Mouse (Mus musculus) myocyte (in vitro differentiated cells): ENCODE measurements around the gene Prkca. TPM values are rescaled to one million over a fixed set of nuclear protein-coding genes. Genes with fewer than 3 reads are reported as not detected.
A peak's percentile ranks its signal among the peaks of the same experiment; 100 is the strongest.

Source experiments
- H3K27me3 ChIP-seq: one replicate; pipeline ENCODE4 v1.6.1; 2011; ENCODE audit not compliant: control insufficient read depth, insufficient read depth, insufficient read length
- H3K36me3 ChIP-seq: one replicate; pipeline ENCODE4 v1.6.1; 2011; ENCODE audit not compliant: control insufficient read depth, insufficient read depth
- H3K4me2 ChIP-seq: one replicate; pipeline ENCODE4 v1.6.1; 2011; ENCODE audit warnings: low read depth, control low read depth
- H3K4me3 ChIP-seq: one replicate; pipeline ENCODE4 v1.5.1; 2011; ENCODE audit warnings: mild to moderate bottlenecking, control low read depth, moderate library complexity
- H3K79me2 ChIP-seq: one replicate; pipeline ENCODE4 v1.6.1; 2011; ENCODE audit not compliant: control insufficient read depth, insufficient read depth
- H3ac ChIP-seq: one replicate; pipeline ENCODE4 v1.6.1; 2011; ENCODE audit not compliant: control insufficient read depth, insufficient read length
- CEBPB ChIP-seq: IDR thresholded peaks from 2 replicates; pipeline ENCODE4 v1.6.1; 2011; ENCODE audit warnings: mild to moderate bottlenecking, moderate library complexity; ENCODE audit not compliant: poor library complexity, insufficient read depth, severe bottlenecking
- E2F4 ChIP-seq: IDR thresholded peaks from one replicate; pipeline ENCODE4 v1.6.1; 2011; ENCODE audit warnings: mild to moderate bottlenecking, control low read depth, moderate library complexity; ENCODE audit not compliant: insufficient read depth
- MAX ChIP-seq: IDR thresholded peaks from one replicate; pipeline ENCODE4 v1.6.1; 2011; ENCODE audit warnings: low read depth, mild to moderate bottlenecking, control low read depth
- MYOD1 ChIP-seq, 3 experiments: IDR thresholded peaks; one replicate each; pipeline ENCODE4 v1.6.1; 2011; ENCODE audit warnings: control low read depth in 2 of 3, low read depth in 2 of 3, mild to moderate bottlenecking in 2 of 3, moderate library complexity in 1 of 3; ENCODE audit not compliant: insufficient read length in 2 of 3, control insufficient read depth in 1 of 3
- MYOG ChIP-seq, 3 experiments: IDR thresholded peaks; one replicate each; pipeline ENCODE4 v1.6.1; 2011; ENCODE audit warnings: control low read depth in 2 of 3, low read depth in 2 of 3, mild to moderate bottlenecking in 2 of 3; ENCODE audit not compliant: insufficient read length in 2 of 3, control insufficient read depth in 1 of 3, insufficient read depth in 1 of 3
- POLR2A ChIP-seq: IDR thresholded peaks from one replicate; pipeline ENCODE4 v1.6.1; 2011; ENCODE audit warnings: low read depth, mild to moderate bottlenecking, control low read depth, moderate library complexity; ENCODE audit not compliant: insufficient read length
- POLR2AphosphoS2 ChIP-seq: IDR thresholded peaks from one replicate; pipeline ENCODE4 v1.6.1; 2011; ENCODE audit warnings: low read depth, control low read depth; ENCODE audit not compliant: insufficient read length
- REST ChIP-seq: IDR thresholded peaks from one replicate; pipeline ENCODE4 v1.6.1; 2011; ENCODE audit warnings: mild to moderate bottlenecking, control low read depth, moderate library complexity; ENCODE audit not compliant: insufficient read depth, insufficient read length
- SRF ChIP-seq: IDR thresholded peaks from one replicate; pipeline ENCODE4 v1.6.1; 2011; ENCODE audit warnings: low read depth; ENCODE audit not compliant: control insufficient read depth, insufficient read length
- TCF12 ChIP-seq: IDR thresholded peaks from one replicate; pipeline ENCODE4 v1.6.1; 2011; ENCODE audit warnings: mild to moderate bottlenecking, control low read depth; ENCODE audit not compliant: poor library complexity, insufficient read depth, severe bottlenecking
- TCF3 ChIP-seq: IDR thresholded peaks from one replicate; pipeline ENCODE4 v1.6.1; 2011; ENCODE audit warnings: low read depth, control low read depth; ENCODE audit not compliant: insufficient read length
- USF1 ChIP-seq: IDR thresholded peaks from one replicate; pipeline ENCODE4 v1.6.1; 2011; ENCODE audit warnings: low read depth, mild to moderate bottlenecking, control low read depth, moderate library complexity
- polyA plus RNA-seq: library from polyadenylated mRNA; unstranded; fragments of >200 nt; fragmentation: generic; extraction: Trizol; gene quantifications from one replicate; pipeline ENCODE4 v1.2.1, GENCODE M21; 2012; ENCODE audit warnings: missing spikeins

The Prkca gene
- polyA plus RNA-seq, 1 experiment = 15.3 TPM

GRCm38 (mm10) chr11:108333583-108334379 is 9.9 kb downstream of the Prkca start:
- Histone ChIP-seq H3K36me3 (no peaks in the 10 kb centered on the region), H3K4me2 (no peak overlapping the region), H3K27me3 (no peaks in the 10 kb centered on the region), H3K4me3 (no peak overlapping the region), H3K79me2 (peaks cover 19% of the 10 kb centered on the region), H3ac (no peak overlapping the region)
- TF ChIP-seq MAX (no peak), POLR2AphosphoS2 (no peak), TCF12 (no peak), TCF3 (no peak), CEBPB (no peak), MYOD1 (IDR thresholded peaks at IDR 0.05; ENCODE audit: control insufficient read depth in 1 of 3, insufficient read length in 2 of 3, low read depth in 2 of 3) (no peak), REST (no peak), USF1 (no peak), MYOG (IDR thresholded peaks at IDR 0.05; ENCODE audit: control insufficient read depth in 1 of 3, insufficient read depth in 1 of 3, insufficient read length in 2 of 3, low read depth in 2 of 3) (no peak), POLR2A (no peak), E2F4 (no peak), SRF (no peak)

GRCm38 (mm10) chr11:108333006-108333405 is 10.7 kb downstream of the Prkca start:
- TF ChIP-seq MYOD1 (IDR thresholded peaks at IDR 0.05; ENCODE audit: control insufficient read depth in 1 of 3, insufficient read length in 2 of 3, low read depth in 2 of 3) (no peak), SRF (no peak), MAX (no peak), E2F4 (no peak), TCF12 (no peak), POLR2A (no peak), REST (no peak), MYOG (IDR thresholded peaks at IDR 0.05; ENCODE audit: control insufficient read depth in 1 of 3, insufficient read depth in 1 of 3, insufficient read length in 2 of 3, low read depth in 2 of 3) (no peak), TCF3 (no peak), USF1 (no peak), POLR2AphosphoS2 (no peak), CEBPB (no peak)
- Histone ChIP-seq H3K4me3 (no peak overlapping the region), H3K4me2 (no peak overlapping the region), H3K79me2 (peaks cover 19% of the 10 kb centered on the region), H3K27me3 (no peaks in the 10 kb centered on the region), H3K36me3 (no peaks in the 10 kb centered on the region), H3ac (no peak overlapping the region)

- Histone ChIP-seq H3K79me2 (peaks cover 18% of the 10 kb centered on the region), H3K4me2 (no peak overlapping the region), H3K36me3 (no peaks in the 10 kb centered on the region), H3K27me3 (no peaks in the 10 kb centered on the region), H3ac (no peak overlapping the region), H3K4me3 (no peak overlapping the region)
- TF ChIP-seq CEBPB = 0 out of 2 replicates have a peak, but pooled peaks have one; percentile 13
- TF ChIP-seq MAX = no peak
These were observed 12.9 kb downstream of the Prkca start for GRCm38 (mm10) chr11:108330818-108331217.

- H3K27me3 ChIP-seq = no peaks in the 10 kb centered on the region
- no peaks in the 10 kb centered on the region for H3K36me3 ChIP-seq
- TF ChIP-seq E2F4 (no peak), TCF12 (no peak)
- H3K4me3 ChIP-seq = no peak overlapping the region
- peaks cover 52% of the 10 kb centered on the region for H3K79me2 ChIP-seq
- H3ac ChIP-seq = no peak overlapping the region
- no peak overlapping the region for H3K4me2 ChIP-seq
These were observed 17.8 kb downstream of the Prkca start for GRCm38 (mm10) chr11:108325943-108326342.

- Histone ChIP-seq H3K4me3 (no peak overlapping the region), H3ac (no peak overlapping the region), H3K4me2 (no peak overlapping the region), H3K27me3 (no peaks in the 10 kb centered on the region), H3K36me3 (no peaks in the 10 kb centered on the region), H3K79me2 (peaks cover 80% of the 10 kb centered on the region)
- TF ChIP-seq TCF3 (no peak), MYOG (IDR thresholded peaks at IDR 0.05; ENCODE audit: control insufficient read depth in 1 of 3, insufficient read depth in 1 of 3, insufficient read length in 2 of 3, low read depth in 2 of 3) (no peak), E2F4 (no peak), REST (no peak), TCF12 (no peak), MYOD1 (IDR thresholded peaks at IDR 0.05; ENCODE audit: control insufficient read depth in 1 of 3, insufficient read length in 2 of 3, low read depth in 2 of 3) (no peak), POLR2AphosphoS2 (no peak), MAX (no peak), CEBPB (no peak), POLR2A (no peak)
These were observed 21.6 kb downstream of the Prkca start for GRCm38 (mm10) chr11:108322156-108322555.
